Mouse (Mus musculus) MEL (cell line): ENCODE results near the gene Grik4. TPM values are rescaled to one million over a fixed set of nuclear protein-coding genes. Genes with fewer than 3 reads are reported as not detected.

Source experiments
- DNase-seq: peaks from one replicate; pipeline ENCODE4 v3.0.0; 2011; ENCODE audit warnings: low read depth, low spot score
- H3K27ac ChIP-seq: 2 replicates; pipeline ENCODE4 v1.5.1; 2012; ENCODE audit warnings: low read depth, mild to moderate bottlenecking, control low read depth, low read length, moderate library complexity; ENCODE audit not compliant: control insufficient read depth
- H3K27me3 ChIP-seq, 2 experiments: fragments of 150-350 bp in 1 of 2; sonication (generic) in 1 of 2; 2 replicates each; pipeline ENCODE4 v1.6.1; 2012; ENCODE audit warnings: low read length in 2 of 2, mild to moderate bottlenecking in 2 of 2, improper control_type of control experiment in 1 of 2, moderate library complexity in 1 of 2; ENCODE audit not compliant: insufficient read depth in 2 of 2, control insufficient read depth in 1 of 2
- H3K36me3 ChIP-seq, 2 experiments: 2 replicates each; pipeline ENCODE4 v1.6.1; 2012 to 2014; ENCODE audit warnings: low read length in 2 of 2, improper control_type of control experiment in 1 of 2, inconsistent platforms in 1 of 2, mild to moderate bottlenecking in 1 of 2; ENCODE audit not compliant: insufficient read depth in 2 of 2, control insufficient read depth in 1 of 2
- H3K4me1 ChIP-seq, 2 experiments: fragments of 150-350 bp in 1 of 2; sonication (generic) in 1 of 2; 2 replicates each; pipeline ENCODE4 v1.6.1; 2012; ENCODE audit warnings: low read length in 2 of 2, improper control_type of control experiment in 1 of 2, mild to moderate bottlenecking in 1 of 2; ENCODE audit not compliant: insufficient read depth in 2 of 2, control insufficient read depth in 1 of 2
- H3K4me3 ChIP-seq, 2 experiments: fragments of 150-350 bp in 1 of 2; sonication (generic) in 1 of 2; 2 replicates each; pipeline ENCODE4 v1.5.1; 2012; ENCODE audit warnings: low read depth in 2 of 2, low read length in 2 of 2, mild to moderate bottlenecking in 2 of 2, moderate library complexity in 2 of 2, control low read depth in 1 of 2, improper control_type of control experiment in 1 of 2; ENCODE audit not compliant: control insufficient read depth in 1 of 2, insufficient read depth in 1 of 2
- H3K79me2 ChIP-seq: 2 replicates; pipeline ENCODE4 v1.6.1; 2012; ENCODE audit warnings: mild to moderate bottlenecking, low read length, moderate library complexity; ENCODE audit not compliant: control insufficient read depth, poor library complexity, insufficient read depth
- H3K9ac ChIP-seq: 2 replicates; pipeline ENCODE4 v1.6.1; 2012; ENCODE audit warnings: low read depth, mild to moderate bottlenecking, control low read depth, low read length, moderate library complexity; ENCODE audit not compliant: control insufficient read depth, poor library complexity, severe bottlenecking
- H3K9me3 ChIP-seq: fragments of 150-350 bp; sonication (generic); replicated peaks from 2 replicates; pipeline ENCODE4 v1.6.1; 2012; ENCODE audit warnings: mild to moderate bottlenecking, low read length, improper control_type of control experiment, moderate library complexity; ENCODE audit not compliant: insufficient read depth
- CHD1 ChIP-seq: IDR thresholded peaks from 2 replicates; pipeline ENCODE4 v1.6.1; 2012; ENCODE audit warnings: low read depth, mild to moderate bottlenecking, inconsistent platforms, low read length, improper control_type of control experiment
- CHD2 ChIP-seq: IDR thresholded peaks from 2 replicates; pipeline ENCODE4 v1.6.1; 2011; ENCODE audit warnings: low read length, improper control_type of control experiment
- CTCF ChIP-seq, 3 experiments: IDR thresholded peaks in 2 of 3; conservative IDR thresholded peaks in 1 of 3; 2 replicates each; pipeline ENCODE4 v1.5.1; 2011 to 2012; ENCODE audit warnings: low read length in 3 of 3, low read depth in 2 of 3, mild to moderate bottlenecking in 2 of 3, improper control_type of control experiment in 1 of 3, inconsistent platforms in 1 of 3, mixed read lengths in 1 of 3, moderate library complexity in 1 of 3; ENCODE audit not compliant: control insufficient read depth in 1 of 3, insufficient read depth in 1 of 3, poor library complexity in 1 of 3, severe bottlenecking in 1 of 3
- ETS1 ChIP-seq: IDR thresholded peaks from 2 replicates; pipeline ENCODE4 v1.6.1; 2012; ENCODE audit warnings: low read depth, mild to moderate bottlenecking, inconsistent platforms, low read length, improper control_type of control experiment, moderate library complexity
- GABPA ChIP-seq: IDR thresholded peaks from 2 replicates; pipeline ENCODE4 v1.6.1; 2012; ENCODE audit warnings: low read depth, mild to moderate bottlenecking, inconsistent platforms, low read length, improper control_type of control experiment, moderate library complexity
- GATA1 ChIP-seq: IDR thresholded peaks from 2 replicates; pipeline ENCODE4 v1.6.1; 2011; ENCODE audit warnings: low read depth, low read length, improper control_type of control experiment
- KAT2A ChIP-seq: conservative IDR thresholded peaks from 2 replicates; pipeline ENCODE4 v1.6.1; 2012; ENCODE audit warnings: low read depth, low read length, improper control_type of control experiment, inconsistent platforms
- MAFK ChIP-seq: IDR thresholded peaks from 2 replicates; pipeline ENCODE4 v1.6.1; 2011; ENCODE audit warnings: low read depth, mild to moderate bottlenecking, low read length, improper control_type of control experiment, borderline replicate concordance
- MAZ ChIP-seq: IDR thresholded peaks from 2 replicates; pipeline ENCODE4 v1.6.1; 2012; ENCODE audit warnings: low read depth, mild to moderate bottlenecking, inconsistent platforms, low read length, improper control_type of control experiment
- MYB ChIP-seq: IDR thresholded peaks from 2 replicates; pipeline ENCODE4 v1.6.1; 2011; ENCODE audit warnings: mild to moderate bottlenecking, low read depth, low read length, improper control_type of control experiment
- MYC ChIP-seq: IDR thresholded peaks from 2 replicates; pipeline ENCODE4 v1.6.1; 2011; ENCODE audit warnings: low read depth, mild to moderate bottlenecking, low read length, improper control_type of control experiment, moderate library complexity
- NELFE ChIP-seq: IDR thresholded peaks from 2 replicates; pipeline ENCODE4 v1.6.1; 2011; ENCODE audit warnings: low read depth, low read length, improper control_type of control experiment
- POLR2A ChIP-seq, 2 experiments: IDR thresholded peaks; 2 replicates each; pipeline ENCODE4 v1.6.1; 2011 to 2012; ENCODE audit warnings: low read length in 2 of 2, mild to moderate bottlenecking in 2 of 2, control low read depth in 1 of 2, improper control_type of control experiment in 1 of 2, low read depth in 1 of 2, moderate library complexity in 1 of 2; ENCODE audit not compliant: control insufficient read depth in 1 of 2, insufficient read depth in 1 of 2, poor library complexity in 1 of 2
- POLR2AphosphoS5 ChIP-seq: IDR thresholded peaks from 2 replicates; pipeline ENCODE4 v1.6.1; 2012; ENCODE audit warnings: low read depth, borderline replicate concordance, mild to moderate bottlenecking, inconsistent platforms, low read length, moderate library complexity, mixed read lengths
- RCOR1 ChIP-seq: IDR thresholded peaks from 2 replicates; pipeline ENCODE4 v1.6.1; 2012; ENCODE audit warnings: low read depth, mild to moderate bottlenecking, inconsistent platforms, low read length, improper control_type of control experiment
- TAL1 ChIP-seq: IDR thresholded peaks from 2 replicates; pipeline ENCODE4 v1.6.1; 2012; ENCODE audit warnings: mild to moderate bottlenecking, inconsistent platforms, low read length, moderate library complexity, mixed read lengths
- TBP ChIP-seq: IDR thresholded peaks from 2 replicates; pipeline ENCODE4 v1.8.0; 2011; ENCODE audit warnings: low read depth, low read length, improper control_type of control experiment
- UBTF ChIP-seq: IDR thresholded peaks from 2 replicates; pipeline ENCODE4 v1.6.1; 2012; ENCODE audit warnings: low read depth, mild to moderate bottlenecking, inconsistent platforms, low read length, improper control_type of control experiment, moderate library complexity, borderline replicate concordance; ENCODE audit not compliant: insufficient read depth
- ZC3H11A ChIP-seq: IDR thresholded peaks from 2 replicates; pipeline ENCODE4 v1.6.1; 2012; ENCODE audit warnings: low read depth, mild to moderate bottlenecking, inconsistent platforms, low read length, improper control_type of control experiment
- polyA plus RNA-seq, 2 experiments: library from polyadenylated mRNA; stranded (reverse) in 1 of 2; unstranded in 1 of 2; fragments of >175 nt in 1 of 2; fragments of >200 nt in 1 of 2; gene quantifications; 2 replicates each; pipeline versions ENCODE4 v1.2.1 to v1.2.4; 2012; ENCODE audit warnings: low replicate concordance in 2 of 2, low read depth in 1 of 2; ENCODE audit not compliant: insufficient read length in 2 of 2, insufficient read depth in 1 of 2, missing spikeins in 1 of 2
- total RNA-seq: library from RNA; depleted of rRNA; stranded (reverse); fragments of 300-350 nt; gene quantifications from 2 replicates; pipeline ENCODE4 v1.2.3, GENCODE M21; 2012

Gene Grik4
- total and polyA plus RNA-seq, 3 experiments = 0.17 TPM; not detected in 2

GRCm38 (mm10) chr9:42520587-42521084 lies 423.7 kb downstream of the Grik4 start:
- no peaks in the 10 kb centered on the region for H3K9me3 ChIP-seq
- TF ChIP-seq CTCF (IDR thresholded peaks at IDR 0.05 in 2 of 3, conservative IDR thresholded peaks at IDR 0.05 in 1 of 3; ENCODE audit: control insufficient read depth in 1 of 3, insufficient read depth in 1 of 3, low read depth in 2 of 3, low read length in 3 of 3, poor library complexity in 1 of 3, severe bottlenecking in 1 of 3) = no peak
- TF ChIP-seq GATA1 = no peak
- no peak for TF ChIP-seq UBTF
- no peak for TF ChIP-seq TAL1
- no peak for TF ChIP-seq MAFK
- no peak for TF ChIP-seq MAZ
- no peak for TF ChIP-seq GABPA
- no peak for TF ChIP-seq RCOR1
- TF ChIP-seq TBP = no peak
- no peak for TF ChIP-seq KAT2A
- no peak overlapping the region for H3K4me3 ChIP-seq
- H3K36me3 ChIP-seq = no peaks in the 10 kb centered on the region
- H3K27ac ChIP-seq = no peak overlapping the region
- H3K4me1 ChIP-seq = no peaks in the 10 kb centered on the region
- DNase-seq = no peak
- no peaks in the 10 kb centered on the region for H3K79me2 ChIP-seq
- no peaks in the 10 kb centered on the region for H3K27me3 ChIP-seq
- no peak overlapping the region for H3K9ac ChIP-seq

DNA sequence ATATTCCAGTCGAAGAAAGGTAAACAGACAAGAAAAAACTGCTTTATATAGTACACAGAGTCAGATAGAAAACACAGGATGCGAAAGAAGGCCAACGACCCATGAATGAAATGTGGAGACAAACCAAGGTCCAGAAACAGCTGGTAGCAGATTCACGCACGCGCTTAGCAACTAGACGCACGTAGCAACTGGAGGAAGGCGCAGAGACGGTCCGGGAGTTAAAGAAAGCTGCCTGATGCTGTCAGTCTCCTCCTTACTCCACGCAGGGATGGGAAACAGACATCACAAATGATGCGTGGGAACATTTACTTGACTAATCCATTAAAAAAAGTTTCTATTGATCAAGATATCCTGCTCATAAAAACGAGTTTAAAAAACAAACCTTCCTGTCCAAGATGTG lies 426.1 kb downstream of the Grik4 start:
- Histone ChIP-seq H3K4me3 (no peak overlapping the region), H3K27ac (no peak overlapping the region), H3K79me2 (no peaks in the 10 kb centered on the region), H3K9me3 (no peaks in the 10 kb centered on the region), H3K4me1 (no peaks in the 10 kb centered on the region), H3K36me3 (no peaks in the 10 kb centered on the region), H3K9ac (no peak overlapping the region), H3K27me3 (no peaks in the 10 kb centered on the region)
- TF ChIP-seq ZC3H11A = no peak
- no peak for TF ChIP-seq MYC
- TF ChIP-seq ETS1 = no peak
- TF ChIP-seq MYB = no peak
- DNase-seq = no peak

GRCm38 (mm10) chr9:42513159-42513558 lies 431.1 kb downstream of the Grik4 start:
- TF ChIP-seq POLR2A (IDR thresholded peaks at IDR 0.05; ENCODE audit: control insufficient read depth in 1 of 2, insufficient read depth in 1 of 2, low read depth in 1 of 2, low read length in 2 of 2, poor library complexity in 1 of 2) (no peak), RCOR1 (no peak), ETS1 (no peak), MAFK (no peak), NELFE (no peak), POLR2AphosphoS5 (no peak), CHD2 (no peak), CHD1 (no peak)
- Histone ChIP-seq H3K4me1 (peaks cover 0 to 3% of the 10 kb centered on the region in 2 experiments; a peak in 1 of 4 replicates), H3K9ac (no peak overlapping the region), H3K36me3 (no peaks in the 10 kb centered on the region), H3K9me3 (no peaks in the 10 kb centered on the region), H3K27ac (no peak overlapping the region), H3K4me3 (no peak overlapping the region), H3K79me2 (no peaks in the 10 kb centered on the region), H3K27me3 (no peaks in the 10 kb centered on the region)
- DNase-seq = no peak
